Mouse (Mus musculus): Measurements from ENCODE around the gene Igsf3.

Igsf3 gene

GRCm38 (mm10) chr3:101377256-101378024 is 557 bp downstream of the Igsf3 start:
- DNase-seq, result peak in 1 of 2 experiments; percentile 45

DNA sequence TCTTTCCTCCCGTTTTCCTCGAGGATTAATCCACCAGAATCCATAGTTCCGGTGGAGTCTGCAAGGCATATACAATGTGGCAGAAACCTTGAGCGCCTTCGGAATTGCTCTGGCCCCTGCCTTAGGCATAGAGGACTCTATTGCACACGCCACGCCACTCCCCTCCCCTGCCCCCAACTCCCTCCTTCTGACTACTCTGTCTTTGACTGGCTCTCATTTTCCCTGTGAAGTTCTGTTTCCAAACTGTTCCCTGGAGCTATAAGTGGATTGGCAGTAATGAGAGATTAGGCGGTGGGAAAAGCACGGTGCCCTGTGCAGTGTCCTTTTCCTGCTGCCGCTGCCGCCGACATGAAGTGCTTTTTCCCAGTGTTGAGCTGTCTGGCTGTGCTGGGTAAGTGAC is 1.2 kb downstream of the Igsf3 start:
- peak; percentile 54 to 59 for DNase-seq

- DNase-seq, result peak; percentile 58 to 62
Measured at GRCm38 (mm10) chr3:101379789-101380188, 2.9 kb downstream of the Igsf3 start.

DNA sequence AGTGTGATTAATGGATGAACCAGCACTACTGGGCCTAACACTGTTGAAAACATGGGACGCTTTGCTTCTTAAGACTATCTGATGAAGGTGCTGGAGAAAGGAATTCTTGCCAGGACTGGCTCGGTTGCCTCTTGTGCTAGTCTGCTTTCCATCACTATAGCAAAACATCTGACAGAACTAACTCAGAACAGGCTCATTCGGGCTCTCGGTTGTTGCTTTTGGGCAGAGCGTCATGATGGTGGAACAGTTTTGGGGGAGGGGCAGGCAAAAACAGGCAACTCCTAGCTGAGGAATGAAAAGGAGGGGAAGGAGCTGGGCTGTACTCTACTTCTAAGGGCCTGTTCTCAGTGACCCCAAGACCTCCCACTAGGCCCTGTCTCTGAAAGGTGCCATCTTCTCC is 4.8 kb downstream of the Igsf3 start:
- DNase-seq, result no peak

DNA sequence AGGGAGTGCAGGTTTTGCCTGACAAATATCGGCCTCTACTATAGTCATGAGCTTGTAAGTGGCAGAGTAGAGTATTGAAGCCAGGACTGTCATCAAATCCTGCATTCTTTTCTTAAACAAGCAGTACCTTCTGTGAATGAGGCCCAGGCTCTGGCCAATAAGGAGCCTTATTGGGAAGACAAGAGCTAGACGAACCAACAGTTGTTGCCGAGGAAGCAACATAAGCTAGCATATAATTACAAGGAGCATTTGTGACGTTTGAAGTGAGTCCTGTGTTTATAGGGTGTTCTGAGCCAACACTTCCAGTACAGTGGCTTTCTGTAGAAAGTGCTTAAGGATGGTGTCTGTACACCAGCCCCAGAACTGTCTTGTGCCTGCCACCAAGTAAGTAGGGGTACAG is 5.9 kb downstream of the Igsf3 start:
- DNase-seq, result no peak

GRCm38 (mm10) chr3:101386430-101387016 is 9.6 kb downstream of the Igsf3 start:
- DNase-seq, result no peak

- DNase-seq, result no peak
Measured at GRCm38 (mm10) chr3:101387849-101388248, 11.0 kb downstream of the Igsf3 start.

GRCm38 (mm10) chr3:101389566-101389965 is 12.7 kb downstream of the Igsf3 start:
- no peak for DNase-seq

GRCm38 (mm10) chr3:101390472-101390871 is 13.6 kb downstream of the Igsf3 start:
- DNase-seq, result no peak

GRCm38 (mm10) chr3:101391991-101392390 is 15.1 kb downstream of the Igsf3 start:
- DNase-seq, result no peak

DNA sequence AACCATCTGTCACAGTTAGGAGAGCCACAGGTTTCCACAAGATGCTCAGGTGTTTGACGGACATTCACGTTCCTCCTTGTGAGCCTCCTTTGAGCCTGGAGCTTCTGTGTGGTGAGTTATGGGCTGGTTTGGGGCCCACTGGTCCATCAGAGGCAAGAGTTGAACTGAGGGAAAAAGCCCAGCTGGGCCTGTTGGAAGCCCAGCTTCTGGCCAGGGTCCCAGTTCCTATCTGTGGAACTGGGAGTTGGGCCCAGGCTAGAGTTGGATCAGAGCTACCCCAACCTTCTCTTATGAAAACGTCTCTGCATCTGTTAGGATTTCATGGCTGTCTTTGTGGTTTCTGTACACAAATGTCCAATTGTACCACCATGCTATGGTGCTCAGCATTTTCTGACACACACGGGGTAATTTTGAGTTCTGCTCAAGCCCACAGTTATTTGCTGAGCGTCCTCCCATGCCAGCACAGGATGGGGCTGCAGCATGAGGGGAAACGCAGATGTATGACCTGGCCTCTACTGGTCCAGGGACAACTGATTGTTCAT is 16.3 kb downstream of the Igsf3 start:
- DNase-seq, result peak; percentile 77 to 80

DNA sequence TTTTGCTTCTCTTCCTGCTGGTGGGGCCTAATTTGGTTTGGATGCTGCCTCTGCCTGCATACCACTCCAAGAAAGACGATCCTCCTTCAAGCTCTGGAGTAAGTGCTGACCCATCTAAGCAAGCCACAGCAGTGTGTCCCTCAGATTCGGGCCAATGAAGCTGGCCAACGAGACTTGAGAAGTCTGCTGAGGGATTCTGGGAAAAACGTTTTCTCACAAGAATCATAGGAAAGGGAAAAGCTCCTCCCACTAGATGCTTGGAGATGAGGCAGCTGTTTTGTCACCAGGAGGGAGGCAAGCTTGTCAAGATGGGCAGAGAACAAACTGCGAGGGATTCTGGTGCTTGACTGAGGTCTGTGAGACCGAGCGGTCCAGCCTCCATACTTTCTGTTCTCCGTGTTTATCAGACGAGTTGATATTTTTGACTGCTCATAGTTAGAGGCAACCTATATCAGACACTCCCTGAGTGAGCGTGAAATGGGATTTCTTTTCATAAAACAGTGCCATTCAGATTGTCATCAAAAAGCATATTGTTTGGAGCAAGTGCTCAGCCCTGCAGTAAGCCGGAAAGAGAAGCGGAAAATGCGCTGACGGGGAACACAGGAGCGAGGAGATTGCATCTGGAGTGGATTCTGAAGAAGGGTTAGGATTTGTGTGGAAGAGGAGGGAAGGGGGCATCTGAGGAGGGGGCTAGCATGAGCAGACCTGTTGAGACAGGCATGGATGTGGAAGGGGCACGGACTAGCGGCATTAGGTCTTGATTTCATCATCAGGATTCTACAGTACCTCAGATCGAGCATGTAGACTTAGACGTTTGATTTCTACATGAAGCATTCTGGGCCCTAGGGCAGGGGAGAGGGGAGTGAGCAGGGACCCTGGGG is 17.0 kb downstream of the Igsf3 start:
- no peak for DNase-seq

GRCm38 (mm10) chr3:101395341-101395740 is 18.5 kb downstream of the Igsf3 start:
- DNase-seq, result no peak

DNA sequence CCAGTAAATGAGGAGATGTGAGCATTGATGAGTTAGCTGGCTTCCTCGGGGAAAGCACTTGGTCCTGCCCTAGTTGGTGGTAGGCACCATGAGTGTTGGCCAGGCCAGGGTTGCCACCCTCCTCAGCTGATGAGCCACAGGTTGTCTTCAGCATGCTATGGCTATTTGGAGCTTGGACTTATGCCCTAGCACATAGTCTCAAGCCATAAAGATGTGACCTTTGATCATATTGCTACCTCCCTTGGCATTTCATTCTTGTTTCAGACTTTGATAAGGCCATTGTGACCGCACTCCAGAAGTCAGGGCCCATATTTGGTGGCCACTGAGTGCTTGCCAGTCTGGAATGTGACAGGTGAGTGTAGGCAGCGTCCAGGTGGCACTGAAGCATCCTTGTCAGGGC is 19.2 kb downstream of the Igsf3 start:
- DNase-seq, result no peak

DNA sequence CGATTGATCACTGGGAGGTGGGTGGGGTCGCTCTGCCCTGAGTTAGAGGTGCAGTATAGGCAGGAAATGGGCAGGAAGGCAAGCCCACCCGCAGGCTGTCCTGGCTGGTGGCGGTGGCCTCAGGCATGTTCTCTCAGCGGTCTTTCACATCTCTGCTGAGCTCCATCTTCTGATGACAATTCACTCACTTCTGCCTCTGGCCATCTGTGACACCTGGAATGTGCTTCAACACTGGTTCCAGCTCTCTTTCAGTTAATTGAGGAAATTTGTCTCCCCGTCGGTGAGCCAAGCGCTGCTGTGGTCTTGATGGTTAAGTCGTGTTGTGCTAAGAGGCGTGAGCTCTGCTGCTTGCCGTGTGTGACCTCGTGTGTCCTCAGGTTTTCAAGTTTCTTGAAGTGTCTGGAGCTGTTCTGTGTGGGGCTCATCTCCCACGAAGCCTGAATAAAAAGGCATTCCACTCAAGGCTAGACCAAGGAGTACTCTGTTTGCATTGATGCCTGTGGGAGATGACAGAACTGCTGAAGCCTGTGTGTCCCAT is 19.9 kb downstream of the Igsf3 start:
- DNase-seq, result no peak

GRCm38 (mm10) chr3:101397422-101397821 is 20.5 kb downstream of the Igsf3 start:
- no peak for DNase-seq

GRCm38 (mm10) chr3:101398071-101398786 is 21.3 kb downstream of the Igsf3 start:
- peak in 1 of 2 experiments; percentile 59 for DNase-seq

DNA sequence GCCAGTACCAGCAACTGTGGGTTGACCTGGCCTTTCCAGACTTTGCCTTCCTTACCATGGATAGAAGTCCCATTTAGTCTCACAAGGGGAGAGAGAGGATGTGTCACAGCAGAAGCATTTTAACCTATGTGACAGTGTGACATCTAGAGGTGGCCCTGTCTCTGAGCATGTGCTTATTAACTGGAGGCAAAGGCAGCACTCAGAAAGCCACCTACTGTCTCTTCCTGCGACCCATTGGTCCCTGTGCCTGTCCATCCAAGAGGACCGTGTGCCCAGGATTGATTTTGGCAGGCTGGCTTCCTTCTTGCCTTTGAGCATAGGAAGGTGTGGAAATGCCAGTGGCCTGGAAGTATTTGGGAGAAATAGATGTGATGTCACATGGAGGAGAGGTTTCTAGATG is 22.0 kb downstream of the Igsf3 start:
- peak; percentile 62 to 77 for DNase-seq

DNA sequence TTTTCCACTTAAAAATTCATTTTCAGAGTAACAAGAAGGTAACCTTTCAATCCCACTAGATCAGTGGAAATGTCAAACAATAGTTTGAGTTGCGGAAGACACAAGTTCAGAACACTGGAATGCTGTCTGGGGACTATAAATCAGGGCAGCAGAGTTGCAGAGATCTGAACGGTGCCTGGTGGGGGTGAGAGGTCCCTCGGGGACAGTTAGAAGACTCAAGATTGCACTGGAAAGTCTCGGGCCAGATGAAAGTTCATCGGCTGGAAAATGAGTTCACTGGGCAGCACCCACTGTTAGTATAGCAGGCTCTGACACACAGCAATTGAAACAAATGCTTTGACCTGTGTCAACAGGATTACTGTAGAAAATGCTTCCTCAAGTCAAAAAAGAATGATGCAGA is 24.6 kb downstream of the Igsf3 start:
- no peak for DNase-seq

DNA sequence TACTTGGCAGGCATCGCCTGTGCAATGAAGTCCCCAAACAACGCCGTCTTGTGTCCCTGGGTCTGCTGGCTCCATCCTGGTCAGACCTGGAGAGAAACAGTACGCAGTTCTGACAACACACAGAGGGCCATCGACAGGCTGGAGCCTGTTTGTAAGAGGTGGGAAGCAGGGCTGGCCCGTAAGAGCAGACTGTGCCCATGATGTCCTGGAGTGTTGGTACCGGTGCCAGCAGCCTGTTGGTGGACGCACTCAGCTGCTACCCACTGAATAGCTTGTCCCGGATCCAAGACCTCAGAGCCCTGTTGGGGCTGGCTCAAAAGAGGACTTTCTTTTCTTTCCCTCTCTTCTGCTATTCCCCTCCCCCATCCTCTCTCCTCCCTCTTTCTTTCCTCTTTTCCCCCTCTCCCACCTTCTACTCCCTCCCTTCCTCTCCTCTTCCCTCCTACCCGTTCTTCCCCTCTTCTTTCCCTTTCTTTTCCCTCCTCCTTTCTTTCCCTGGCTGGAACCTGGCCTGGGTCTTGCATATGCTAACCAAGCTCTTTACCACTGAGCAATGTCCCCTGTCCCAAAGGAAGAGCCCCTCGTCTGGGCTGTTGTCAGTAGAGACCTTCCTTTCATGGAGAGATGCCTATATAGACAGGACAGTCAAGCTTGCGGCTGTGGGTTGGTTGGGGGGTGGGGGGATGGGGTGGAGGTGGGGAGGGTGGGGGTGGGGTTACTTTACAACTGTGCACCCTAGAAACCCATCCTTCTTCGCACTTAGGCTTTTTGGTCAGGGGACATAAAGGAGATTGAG is 27.9 kb downstream of the Igsf3 start:
- peak; percentile 90 to 92 for DNase-seq

DNA sequence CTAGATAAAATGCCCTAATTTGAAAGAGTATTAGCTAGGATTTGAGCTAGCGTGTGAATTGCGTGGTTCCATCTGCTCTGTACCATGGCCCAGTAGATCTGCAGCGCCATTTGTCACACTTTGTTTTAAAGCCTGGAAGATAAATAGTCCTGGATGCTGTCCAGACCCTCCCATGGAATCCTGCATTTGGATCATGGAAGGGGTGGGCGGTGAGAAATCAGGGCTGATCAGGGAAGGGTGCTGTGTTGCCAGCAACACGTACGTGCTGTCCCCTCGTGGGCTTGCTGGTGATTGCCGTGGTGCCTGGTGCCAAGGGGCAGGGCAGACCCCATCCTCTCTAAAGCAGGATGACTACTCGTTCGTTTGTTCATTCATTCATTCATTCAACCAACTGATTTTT is 28.6 kb downstream of the Igsf3 start:
- DNase-seq, result peak; percentile 82 to 86
